ENCODE assay signal across 10 mouse cellular contexts in the genomic region with DNA sequence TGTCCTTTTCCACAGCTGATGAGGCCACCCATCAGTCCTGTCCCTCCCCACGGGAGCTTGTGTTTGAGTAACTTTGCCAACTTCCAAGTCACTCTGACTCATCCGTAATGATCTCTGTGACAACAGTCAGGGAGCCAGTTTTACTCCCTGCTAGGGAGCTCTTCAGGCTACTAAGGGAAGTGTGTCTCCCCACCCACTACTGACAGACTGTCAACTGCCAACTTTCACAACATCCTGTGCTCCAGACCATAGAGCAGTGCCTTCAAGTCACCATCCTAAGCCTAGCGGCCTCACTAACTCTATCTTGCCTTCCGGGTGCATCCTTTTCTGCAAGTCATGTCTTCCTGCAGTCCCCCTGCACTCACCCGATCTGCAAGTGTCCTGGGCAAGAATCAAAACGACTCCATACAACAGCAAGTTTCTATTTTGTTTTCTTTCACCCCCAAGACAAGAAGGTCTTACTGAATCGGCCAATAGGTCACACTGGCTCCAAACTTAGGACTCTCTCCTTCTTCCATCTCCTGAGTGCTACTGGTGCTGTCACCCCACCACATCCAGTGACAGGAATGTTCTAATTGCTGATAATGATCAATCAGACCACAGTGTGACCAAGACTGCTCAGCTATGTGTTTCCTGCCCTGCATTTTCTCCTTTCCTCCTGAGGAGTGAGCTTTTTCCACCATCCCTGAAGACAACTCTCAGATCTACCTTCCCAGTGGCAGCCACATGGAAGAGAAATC. TPM values are rescaled to one million over a fixed set of nuclear protein-coding genes. Genes with fewer than 3 reads are reported as not detected.
DNase-seq lines count a peak whose midpoint lies in the region; ATAC-seq and TF ChIP-seq lines count a peak whose summit lies in the region.
"Had no signal": no experiment of that assay in that cellular context is flagged by ENCODE, and none has a peak within 500 bp of the region (broad histone marks: within the 10 kb centered on the region; RNA-seq: fewer than 3 reads in every experiment).

No protein-coding gene starts in this region.

- TF ChIP-seq CTCF in MEL (IDR thresholded peaks at IDR 0.05 in 2 of 3, conservative IDR thresholded peaks at IDR 0.05 in 1 of 3; ENCODE audit: control insufficient read depth in 1 of 3, insufficient read depth in 1 of 3, low read depth in 2 of 3, low read length in 3 of 3, poor library complexity in 1 of 3, severe bottlenecking in 1 of 3), result no peak
- TF ChIP-seq CTCF in cerebellum, adult 2 months (IDR thresholded peaks at IDR 0.05; ENCODE audit: borderline replicate concordance, insufficient read depth, low read depth, low read length), result no peak

- no peak for TF ChIP-seq RAD21 in MEL (IDR thresholded peaks at IDR 0.05; ENCODE audit: low read depth, low read length)

- peak; percentile 64 for DNase-seq in MEL (ENCODE audit: low read depth, low spot score)
- DNase-seq in adrenal gland, postnatal 36 days, result peak; percentile 55 to 67
- no peak for DNase-seq in left cerebral cortex, adult 8-10 months (ENCODE audit: low spot score in 2 of 2)
- no peak for DNase-seq in cerebellum, adult 2 months
- DNase-seq in cerebellum, postnatal 4 days (ENCODE audit: low spot score in 2 of 2), result no peak
- DNase-seq: embryo, embryonic 11 days had no signal

- H3K79me2 ChIP-seq in MEL (ENCODE audit: control insufficient read depth, insufficient read depth, low read length, poor library complexity), result no peaks in the 10 kb centered on the region

- peaks cover 4 to 18% of the 10 kb centered on the region in 2 experiments for H3K4me1 ChIP-seq in MEL (ENCODE audit: control insufficient read depth in 1 of 2, insufficient read depth in 2 of 2, low read length in 2 of 2)
- H3K4me1 ChIP-seq in intestine, embryonic 15.5 days (replicated peaks), result peaks cover 18% of the 10 kb centered on the region
- no peaks in the 10 kb centered on the region for H3K4me1 ChIP-seq in cerebellum, adult 2 months (ENCODE audit: control insufficient read depth, insufficient read depth, low read length)
- H3K4me1 ChIP-seq in forebrain, embryonic 16.5 days (replicated peaks; ENCODE audit: control insufficient read depth, insufficient read depth, low read length), result peaks cover 10% of the 10 kb centered on the region
- H3K4me1 ChIP-seq: limb, embryonic 12.5 days had no signal

- no peak for TF ChIP-seq POLR2A in MEL (IDR thresholded peaks at IDR 0.05; ENCODE audit: control insufficient read depth in 1 of 2, insufficient read depth in 1 of 2, low read depth in 1 of 2, low read length in 2 of 2, poor library complexity in 1 of 2)
- TF ChIP-seq POLR2A in cerebellum, adult 2 months (IDR thresholded peaks at IDR 0.05; ENCODE audit: borderline replicate concordance, insufficient read depth, low read length), result no peak

- peak in 1 of 2 experiments; percentile 37; a peak in 2 of 4 replicates for TF ChIP-seq EP300 in MEL (IDR thresholded peaks at IDR 0.05; ENCODE audit: low read depth in 1 of 2, low read length in 2 of 2)

- no peak overlapping the region for H3K9ac ChIP-seq in MEL (ENCODE audit: control insufficient read depth, low read depth, low read length, poor library complexity, severe bottlenecking)
- H3K9ac ChIP-seq in intestine, embryonic 15.5 days, result peak overlapping the region; percentile 13; the same call in 1 of the 2 replicates
- H3K9ac ChIP-seq in forebrain, embryonic 16.5 days (replicated peaks; ENCODE audit: low read depth, low read length), result no peak overlapping the region
- H3K9ac ChIP-seq: limb, embryonic 12.5 days had no signal

- H3K27ac ChIP-seq in MEL (ENCODE audit: control insufficient read depth, low read depth, low read length), result peak overlapping the region; percentile 17; the same call in 1 of the 2 replicates
- peak overlapping the region; percentile 15; the same call in 1 of the 2 replicates for H3K27ac ChIP-seq in intestine, embryonic 15.5 days
- H3K27ac ChIP-seq in cerebellum, adult 2 months (ENCODE audit: insufficient read depth, low read length), result no peak overlapping the region
- no peak overlapping the region for H3K27ac ChIP-seq in forebrain, embryonic 16.5 days (ENCODE audit: low read length)
- H3K27ac ChIP-seq: limb, embryonic 12.5 days had no signal

- H3K36me3 ChIP-seq in MEL (ENCODE audit: control insufficient read depth in 1 of 2, insufficient read depth in 2 of 2, low read length in 2 of 2), result peaks cover 1 to 10% of the 10 kb centered on the region in 2 experiments; a peak in 2 of 4 replicates
- H3K36me3 ChIP-seq in intestine, embryonic 15.5 days, result no peaks in the 10 kb centered on the region
- H3K36me3 ChIP-seq in forebrain, embryonic 16.5 days (ENCODE audit: control insufficient read depth, insufficient read depth), result no peaks in the 10 kb centered on the region
- H3K36me3 ChIP-seq: limb, embryonic 12.5 days had no signal

- H3K4me3 ChIP-seq in MEL (ENCODE audit: control insufficient read depth in 1 of 2, insufficient read depth in 1 of 2, low read depth in 2 of 2, low read length in 2 of 2), result no peak overlapping the region
- H3K4me3 ChIP-seq in intestine, embryonic 15.5 days (replicated peaks), result no peak overlapping the region
- H3K4me3 ChIP-seq in cerebellum, adult 2 months (replicated peaks; ENCODE audit: insufficient read depth, low read depth, low read length), result no peak overlapping the region
- no peak overlapping the region for H3K4me3 ChIP-seq in forebrain, embryonic 16.5 days (replicated peaks; ENCODE audit: low read length)
- H3K4me3 ChIP-seq: limb, embryonic 12.5 days had no signal

- H3K4me2 ChIP-seq in intestine, embryonic 15.5 days (replicated peaks), result peak overlapping the region; percentile 17; the same call in 1 of the 2 replicates
- H3K4me2 ChIP-seq in forebrain, embryonic 16.5 days (ENCODE audit: low read length), result no peak overlapping the region
- H3K4me2 ChIP-seq: limb, embryonic 12.5 days had no signal

- WGBS in intestine, embryonic 15.5 days, result 33% methylated on average over 7 of the region's 7 CpGs
- WGBS in cerebellum, adult 2 months, result 63% methylated on average over 7 of the region's 7 CpGs
- 74% methylated on average over 7 of the region's 7 CpGs for WGBS in forebrain, embryonic 16.5 days

- no peaks in the 10 kb centered on the region for H3K9me3 ChIP-seq in MEL (replicated peaks; ENCODE audit: insufficient read depth, low read length)
- no peaks in the 10 kb centered on the region for H3K9me3 ChIP-seq in intestine, embryonic 15.5 days
- H3K9me3 ChIP-seq in forebrain, embryonic 16.5 days (ENCODE audit: control insufficient read depth, low read length), result no peaks in the 10 kb centered on the region
- H3K9me3 ChIP-seq: limb, embryonic 12.5 days had no signal

- H3K27me3 ChIP-seq in MEL (ENCODE audit: control insufficient read depth in 1 of 2, insufficient read depth in 2 of 2, low read length in 2 of 2), result no peaks in the 10 kb centered on the region
- H3K27me3 ChIP-seq in intestine, embryonic 15.5 days (replicated peaks), result no peaks in the 10 kb centered on the region
- no peaks in the 10 kb centered on the region; the same call in 1 of the 2 replicates for H3K27me3 ChIP-seq in cerebellum, adult 2 months (ENCODE audit: control insufficient read depth, insufficient read depth, low read length)
- no peaks in the 10 kb centered on the region for H3K27me3 ChIP-seq in forebrain, embryonic 16.5 days (replicated peaks; ENCODE audit: control insufficient read depth, insufficient read depth, low read length)
- H3K27me3 ChIP-seq: limb, embryonic 12.5 days had no signal

- ATAC-seq in intestine, embryonic 15.5 days, result peak; percentile 56
- peak; percentile 78 for ATAC-seq in megakaryocyte-erythroid progenitor cell, adult 5-6 weeks (replicated peaks; ENCODE audit: low FRiP score, low TSS enrichment, poor library complexity, severe bottlenecking)
- no peak for ATAC-seq in forebrain, embryonic 16.5 days

TF ChIP-seq in MEL, 35 proteins besides CTCF, POLR2A, EP300 and RAD21:
- TF ChIP-seq GABPA (IDR thresholded peaks at IDR 0.05; ENCODE audit: low read depth, low read length) (no peak), MYB (IDR thresholded peaks at IDR 0.05; ENCODE audit: low read depth, low read length) (0 out of 2 replicates have a peak, but pooled peaks have one; percentile 18), MYC (IDR thresholded peaks at IDR 0.05; ENCODE audit: low read depth, low read length) (no peak)

RNA-seq across cellular contexts. Expression of a gene that starts 43.3 kb away (rescaled TPM):
- total RNA-seq in MEL (2012; rRNA removed), result 15.2 and 15.7 TPM in 2 replicates
- polyA plus RNA-seq in MEL (2012; ENCODE audit: insufficient read depth in 1 of 2, insufficient read length in 2 of 2, low read depth in 1 of 2, low replicate concordance in 2 of 2, missing spikeins in 1 of 2), result 100 to 1,000 TPM in 1 of 2 experiments, 10 to 100 TPM in 1; 34.1 to 154 TPM
- 100 to 1,000 TPM; 417 to 626 TPM for total RNA-seq in adrenal gland, postnatal 36 days (2021)
- polyA plus RNA-seq in intestine, embryonic 15.5 days (2015; fragmentation: Nextera tagmentation; extraction: Ambion mirVana), result 17.0 and 17.9 TPM in 2 replicates
- total RNA-seq in megakaryocyte-erythroid progenitor cell, adult 5-6 weeks (2014; fragmentation: Nextera tagmentation), result 106 and 110 TPM in 2 replicates
- total RNA-seq in megakaryocyte-erythroid progenitor cell, adult 5-6 weeks (2017), result 158 and 172 TPM in 2 replicates
- total RNA-seq in left cerebral cortex, adult 8-10 months (2022), result 10 to 100 TPM; 69.7 to 77.9 (median 77.6) TPM
- 9.5 and 11.9 TPM in 2 replicates for polyA plus RNA-seq in cerebellum, adult 2 months (2012; rRNA removed)
- polyA plus RNA-seq in forebrain, embryonic 16.5 days (2015; fragmentation: Nextera tagmentation; extraction: Ambion mirVana), result 140 and 150 TPM in 2 replicates

Comparison
In these comparisons a context has a peak if more than half of its experiments do, and no peak if none do; other contexts are left out.
1. DNase-seq: peak in MEL (single experiment) and adrenal gland, postnatal 36 days (2 of 2); none in left cerebral cortex, adult 8-10 months (0 of 2), cerebellum, adult 2 months (0 of 2) and cerebellum, postnatal 4 days (0 of 2).
2. H3K27ac ChIP-seq: peak in MEL (single experiment) and intestine, embryonic 15.5 days (single experiment); none in cerebellum, adult 2 months (single experiment) and forebrain, embryonic 16.5 days (single experiment).